Mouse (Mus musculus): Measurements from ENCODE around the gene P3h3.
"Not testable (repeated sequence)": the region's sequence is repeated elsewhere in the genome, so short reads cannot be mapped to it uniquely, and the experiment has no call there.

The P3h3 gene

DNA sequence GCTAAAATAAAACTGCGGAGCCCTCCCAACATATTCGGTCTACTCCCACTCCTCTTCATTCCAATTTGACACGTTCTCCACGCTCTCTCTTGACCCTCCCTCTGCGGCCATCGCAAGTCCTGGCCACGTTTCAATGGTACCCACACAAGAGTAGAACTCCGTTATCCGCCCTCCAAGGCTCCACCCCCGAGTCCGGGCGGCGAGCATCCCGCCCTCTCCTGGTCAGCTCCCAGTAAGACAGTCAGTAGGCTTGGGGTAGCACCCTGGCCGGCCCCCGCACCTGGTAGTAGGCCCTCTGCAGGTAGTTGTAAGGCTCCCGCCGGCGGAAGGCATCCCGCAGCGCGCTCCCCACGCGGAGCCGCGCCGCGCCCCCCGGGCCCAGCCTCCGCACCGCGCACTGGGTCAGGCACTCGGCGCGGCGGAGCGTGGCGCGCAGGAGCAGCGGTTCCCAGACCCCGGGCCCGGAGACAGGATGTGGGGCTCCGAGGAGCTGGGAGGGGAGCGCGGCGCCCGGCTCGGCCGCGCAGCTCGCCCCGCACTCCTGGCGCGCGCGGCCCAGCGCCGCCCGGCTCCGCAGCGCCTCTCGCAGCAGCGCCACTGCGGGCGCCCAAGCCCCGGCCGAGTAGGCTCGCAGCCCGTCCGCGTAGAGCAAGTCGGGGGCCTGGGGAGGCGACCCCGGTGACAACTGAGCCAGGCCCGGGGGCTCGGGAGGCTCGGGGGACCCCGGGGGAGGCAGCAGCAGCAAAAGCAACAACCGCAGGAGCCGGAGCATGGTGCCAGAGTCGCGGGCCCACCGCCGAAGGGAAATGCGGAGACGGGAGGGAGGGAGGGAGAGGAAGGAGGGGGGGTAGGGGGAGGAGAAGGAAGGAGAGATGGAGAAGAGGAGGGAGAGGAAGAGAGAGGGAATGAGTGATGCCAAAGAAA, at the start of gene P3h3:
Gene P3h3, minus strand, starts transcription at position 837 of the 924 bp plus-strand sequence.
- no peak for DNase-seq (ENCODE audit: low spot score)

DNA sequence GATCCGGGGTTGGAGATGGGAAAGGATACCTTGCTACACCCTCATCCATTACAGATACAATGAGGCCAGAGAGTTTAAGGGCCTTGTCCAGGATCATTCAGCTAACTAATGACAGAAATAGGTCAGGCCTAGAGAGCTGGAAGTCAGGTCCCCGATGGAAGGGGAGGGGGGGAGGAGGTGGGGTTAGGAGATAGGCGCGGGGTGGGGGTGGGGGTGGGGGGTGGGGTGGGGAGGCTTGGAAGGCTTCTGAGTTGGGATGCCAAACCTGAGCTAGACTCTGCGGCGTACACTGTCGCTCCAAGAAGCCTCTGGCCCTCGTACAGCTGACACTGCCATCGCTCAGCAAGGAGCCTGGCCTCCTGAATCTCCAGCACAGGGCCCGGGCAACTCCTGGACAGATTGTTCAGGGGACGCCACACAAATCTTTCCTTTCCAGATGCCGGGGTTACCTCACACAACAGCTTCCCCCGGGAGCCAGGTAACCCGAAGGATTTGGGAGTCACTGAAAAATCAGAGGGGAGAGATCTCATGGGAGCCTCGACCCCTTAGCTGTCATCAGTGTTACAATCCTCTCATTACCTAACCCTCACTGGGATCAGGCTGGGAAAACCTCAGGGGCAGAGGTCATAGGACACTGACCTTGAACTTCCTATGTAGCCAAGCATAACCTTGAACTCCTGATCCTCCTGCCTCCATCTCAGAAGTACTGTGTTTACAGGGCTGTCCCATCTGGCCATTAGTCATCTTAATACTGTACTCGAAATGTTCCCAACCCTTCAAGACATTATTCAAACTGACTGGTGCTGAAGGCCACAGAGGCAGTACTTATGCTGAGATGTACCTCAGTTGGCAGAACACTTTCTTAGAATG, 47.7 kb upstream of the P3h3 start:
- DNase-seq (ENCODE audit: low spot score) = no peak

DNA sequence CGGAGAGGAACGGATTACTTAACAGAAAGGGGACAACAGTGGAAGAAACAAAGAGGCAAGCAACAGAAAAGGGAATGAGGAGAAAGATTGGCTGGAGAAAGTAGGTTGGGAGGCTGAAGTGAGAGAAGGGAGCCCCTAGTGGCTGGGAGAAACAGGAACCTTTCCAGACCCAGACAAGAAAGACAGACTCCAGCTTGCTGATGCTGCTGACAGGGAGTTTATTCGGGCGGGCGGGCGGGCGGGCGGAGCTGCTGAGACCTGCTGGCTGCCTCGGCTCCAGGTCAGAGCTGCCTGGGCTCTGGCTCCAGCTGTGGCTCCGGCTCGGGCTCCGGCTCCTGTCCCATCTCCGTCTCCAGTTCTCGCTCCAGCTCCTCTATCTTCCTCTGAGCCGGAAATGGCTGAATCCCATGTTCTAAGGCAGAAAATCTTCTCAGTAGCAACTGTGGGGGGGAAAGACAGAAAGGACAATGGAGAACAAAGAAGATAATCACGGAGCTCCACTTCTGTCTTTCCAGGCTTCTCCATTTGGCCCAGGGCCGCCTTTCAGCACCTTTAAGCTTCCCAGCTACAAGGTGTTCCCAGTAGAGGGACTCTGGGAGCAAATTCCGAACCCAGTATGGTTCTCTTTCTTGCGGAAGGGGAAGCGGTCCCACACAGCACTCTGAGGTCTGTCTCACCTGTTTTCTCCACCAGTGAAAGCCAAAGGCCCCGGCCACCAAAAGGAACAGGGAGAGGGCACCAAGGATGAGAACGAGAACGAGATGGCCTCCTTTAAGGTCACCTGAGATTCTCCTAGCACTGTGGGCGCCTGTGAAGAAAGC, 46.8 kb upstream of the P3h3 start:
- DNase-seq (ENCODE audit: low spot score) = peak; percentile 70

DNA sequence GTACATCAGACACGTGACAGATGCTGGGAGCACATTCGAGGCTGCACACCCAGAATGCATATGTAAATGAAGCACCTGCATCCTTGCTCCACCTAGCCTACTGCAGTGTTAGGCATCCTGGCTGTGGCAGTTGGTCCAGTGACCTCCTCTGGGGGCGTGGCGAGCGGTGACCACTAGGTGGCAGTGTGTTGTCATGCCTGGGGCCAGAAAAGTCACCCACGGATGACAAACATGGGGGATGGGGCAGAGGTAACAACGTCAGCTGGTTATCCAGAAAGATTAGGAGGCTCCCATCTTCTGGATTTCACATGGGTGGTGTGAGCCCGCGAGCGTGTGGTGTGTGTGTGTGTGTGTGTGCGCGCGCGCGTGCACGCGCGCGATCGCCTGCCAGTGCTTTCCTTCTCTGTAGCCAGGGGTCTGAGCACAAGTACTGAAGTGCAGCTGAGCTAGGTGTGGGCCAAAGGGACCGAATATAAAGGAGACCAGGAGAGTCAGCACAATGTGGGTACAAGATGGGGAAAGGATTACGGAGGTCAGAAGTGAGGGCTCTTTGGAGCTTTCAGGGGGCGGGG, 46.1 kb upstream of the P3h3 start:
- peak; percentile 86 for DNase-seq (ENCODE audit: low spot score)

DNA sequence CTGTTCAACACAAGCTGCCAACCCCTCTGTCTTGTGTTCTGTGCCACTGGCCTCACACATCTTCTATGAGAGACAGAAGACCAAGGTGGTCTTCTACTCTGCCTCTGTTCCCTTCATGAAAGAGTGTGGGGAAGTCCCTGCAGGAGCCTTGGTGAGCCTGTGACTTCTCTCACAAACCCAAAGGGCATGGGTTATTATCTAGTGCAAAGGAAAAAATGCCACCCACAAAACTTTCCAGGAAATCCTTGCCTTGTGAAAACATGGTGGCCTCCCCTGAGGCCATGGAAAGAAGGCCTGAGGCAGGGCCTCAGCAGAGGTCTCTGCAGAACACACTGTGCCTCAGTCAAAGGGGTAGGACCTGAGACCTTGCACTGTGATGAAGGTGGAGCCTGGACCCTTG, 44.3 kb upstream of the P3h3 start:
- DNase-seq (ENCODE audit: low spot score) = no peak

DNA sequence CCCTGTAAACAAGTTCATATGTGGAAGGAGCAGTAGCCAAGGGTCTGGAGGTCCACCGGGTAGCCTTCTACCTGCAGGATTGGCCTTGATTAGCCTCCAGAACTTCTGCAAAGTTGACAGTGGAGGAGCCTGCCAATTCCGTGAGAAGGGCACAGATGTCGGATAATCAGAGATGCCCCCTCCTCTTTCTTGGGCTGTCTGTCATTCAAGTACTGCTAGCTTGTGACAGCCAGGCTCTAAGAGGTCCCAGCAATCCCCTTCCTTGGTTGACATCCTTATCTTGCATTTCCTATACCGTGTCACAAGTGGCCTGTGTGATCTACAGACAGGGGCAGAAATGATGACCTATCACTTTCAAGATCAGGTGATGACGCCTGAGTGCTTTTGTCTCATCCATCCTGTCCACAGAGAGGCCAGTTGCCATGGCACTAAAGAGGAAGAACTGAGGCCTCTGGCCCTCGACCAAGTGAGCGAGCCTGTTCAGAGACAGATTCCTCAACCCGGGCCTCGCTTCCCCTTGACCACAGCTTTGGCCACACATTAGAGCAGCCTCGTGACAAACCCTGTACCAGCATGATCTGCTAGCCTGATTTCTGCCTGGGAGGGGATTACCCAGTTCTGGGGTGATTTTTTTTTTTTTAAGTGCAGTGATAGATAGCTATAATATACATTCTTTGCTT, 43.4 kb upstream of the P3h3 start:
- DNase-seq (ENCODE audit: low spot score) = no peak

DNA sequence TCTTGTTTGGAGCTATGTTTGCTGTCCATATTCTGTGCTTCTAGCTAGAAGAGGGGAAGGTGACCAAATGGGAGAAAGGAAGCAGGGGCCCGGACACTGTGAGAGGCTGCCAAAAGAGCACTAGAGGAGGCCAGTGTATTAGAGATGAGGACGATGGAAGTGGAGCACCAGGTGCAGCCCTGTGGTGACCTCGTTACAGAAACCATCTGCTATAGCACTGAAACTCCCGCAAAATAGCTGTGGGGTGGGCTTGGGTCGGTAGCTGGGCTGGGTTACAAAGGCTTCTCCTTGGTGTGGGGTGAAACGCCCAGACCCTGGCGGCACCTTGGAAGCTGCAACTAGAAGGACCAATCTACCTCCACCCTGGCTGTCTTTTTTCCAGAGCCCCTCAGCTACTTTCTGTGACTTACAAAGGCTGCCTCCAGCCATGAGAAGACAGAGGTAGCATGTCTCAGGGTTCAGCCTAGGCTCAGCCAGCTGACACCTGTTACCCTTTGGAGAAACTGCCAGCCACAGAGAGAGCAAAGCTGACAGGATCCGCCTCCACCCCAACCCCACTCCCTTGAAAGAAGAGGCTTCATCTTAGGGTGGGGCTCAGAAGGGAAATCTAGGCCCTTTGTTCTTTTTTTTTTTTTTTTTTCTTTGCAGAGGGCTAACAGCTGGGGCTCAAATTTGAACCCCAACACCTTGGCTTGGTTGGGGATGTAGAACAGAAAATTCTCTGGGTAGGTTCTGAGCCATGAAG, 42.7 kb upstream of the P3h3 start:
- no peak for DNase-seq (ENCODE audit: low spot score)

DNA sequence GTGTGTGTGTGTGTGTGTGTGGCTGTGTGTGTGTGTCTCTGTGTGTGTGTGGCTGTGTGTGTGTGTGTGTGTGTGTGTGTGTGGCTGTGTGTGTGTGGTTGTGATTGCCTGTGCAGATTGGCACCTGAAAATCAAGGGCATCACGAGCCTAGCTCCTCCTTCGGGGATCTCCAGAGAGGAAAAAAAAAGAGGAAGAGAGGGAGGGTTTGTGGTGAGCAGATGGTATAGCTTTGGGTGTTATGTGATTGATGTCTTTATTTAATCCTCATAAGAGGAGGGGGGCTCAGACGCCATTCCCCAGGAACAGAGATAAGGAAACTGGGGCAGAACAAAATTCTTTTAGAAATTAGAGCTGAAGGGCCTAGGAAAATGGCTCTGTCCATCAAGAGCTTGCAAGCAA, 40.8 kb upstream of the P3h3 start:
- DNase-seq (ENCODE audit: low spot score) = no peak

DNA sequence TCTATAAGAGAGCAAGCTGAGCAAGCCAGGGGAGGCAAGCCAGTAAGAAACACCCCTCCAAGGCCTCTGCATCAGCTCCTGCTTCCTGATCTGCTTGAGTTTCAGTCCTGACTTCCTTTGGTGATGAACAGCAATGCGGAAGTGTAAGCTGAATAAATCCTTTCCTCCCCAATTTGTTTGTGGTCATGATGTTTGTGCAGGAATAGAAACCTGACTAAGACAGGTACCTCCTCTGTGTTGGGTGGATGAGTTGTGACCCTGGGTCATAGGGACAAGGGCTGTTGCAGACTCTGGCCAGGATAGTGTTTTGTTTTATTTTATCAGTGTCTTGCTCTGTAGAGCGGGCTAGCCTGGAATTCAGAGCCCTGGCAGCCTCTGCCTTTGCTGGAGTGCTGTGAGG, 36.6 kb upstream of the P3h3 start:
- DNase-seq (ENCODE audit: low spot score) = not testable (repeated sequence)

DNA sequence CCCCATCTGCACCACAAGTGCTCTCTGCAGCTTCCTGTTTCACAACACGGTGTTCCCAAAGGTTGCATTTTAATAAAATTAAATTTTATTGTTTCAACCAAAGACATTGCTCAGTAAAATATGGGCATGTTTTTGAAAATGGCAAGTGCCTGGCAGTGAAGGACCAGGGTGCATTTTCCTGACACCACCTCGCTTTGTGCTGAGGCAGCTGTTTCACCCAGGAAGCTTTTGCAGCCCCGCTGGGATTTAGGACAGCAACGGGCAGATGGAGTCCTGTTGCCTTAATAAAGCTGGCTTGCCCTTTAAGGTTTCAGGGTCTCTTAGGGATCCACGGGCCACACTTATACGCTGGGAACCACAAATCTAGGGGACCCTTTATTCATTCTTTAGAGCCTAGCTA, 33.4 kb upstream of the P3h3 start:
- DNase-seq (ENCODE audit: low spot score) = no peak

DNA sequence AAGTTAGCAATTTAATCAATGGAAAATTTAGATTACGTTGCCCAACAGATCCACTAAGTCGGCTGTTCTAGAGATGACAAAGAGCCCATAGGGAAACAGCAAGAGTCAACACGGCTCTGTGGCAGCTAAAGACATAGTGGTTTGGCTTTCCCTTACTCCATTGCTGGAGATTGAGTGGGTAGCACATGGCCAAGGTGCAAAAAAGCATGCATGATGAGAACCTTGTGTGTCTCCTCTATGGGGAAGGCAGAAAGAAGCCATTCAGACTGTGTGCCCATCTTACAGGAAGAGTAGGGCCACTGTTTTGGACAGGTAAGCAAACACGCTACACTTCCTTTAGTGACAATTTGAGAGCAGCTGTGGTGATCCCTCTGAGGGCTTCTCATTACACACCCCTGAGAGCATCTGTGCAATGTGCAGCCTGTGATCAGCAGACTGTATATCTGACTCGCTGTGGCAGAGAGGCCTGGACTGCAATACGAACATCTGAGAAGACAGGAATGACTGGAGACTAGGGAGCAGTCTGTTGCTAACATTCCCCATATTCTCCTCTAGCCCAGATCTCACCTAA, 31.1 kb upstream of the P3h3 start:
- DNase-seq (ENCODE audit: low spot score) = no peak

DNA sequence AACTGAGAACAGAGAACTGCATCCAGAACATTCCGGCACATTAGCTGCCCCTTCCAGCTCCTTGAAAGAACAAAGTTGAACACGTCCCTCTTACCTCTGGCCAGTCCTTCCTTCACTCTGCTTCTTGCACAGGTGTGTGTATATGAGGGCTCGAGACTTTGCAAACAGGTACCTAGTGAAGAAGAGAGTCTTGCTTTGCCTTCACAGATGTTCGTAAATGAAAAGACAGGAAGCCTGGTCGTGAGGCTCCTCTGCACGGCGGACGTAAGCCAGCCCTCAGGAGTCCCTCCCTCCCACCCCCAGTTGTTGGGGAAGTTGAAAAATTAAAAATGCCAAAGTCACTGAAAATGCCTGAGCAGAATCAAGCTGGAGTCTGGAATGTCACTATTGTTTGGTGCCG, 30.4 kb upstream of the P3h3 start, which contains the start of gene Cd4:
Gene Cd4, minus strand, starts transcription at position 236 of the 400 bp plus-strand sequence.
- DNase-seq (ENCODE audit: low spot score) = no peak

DNA sequence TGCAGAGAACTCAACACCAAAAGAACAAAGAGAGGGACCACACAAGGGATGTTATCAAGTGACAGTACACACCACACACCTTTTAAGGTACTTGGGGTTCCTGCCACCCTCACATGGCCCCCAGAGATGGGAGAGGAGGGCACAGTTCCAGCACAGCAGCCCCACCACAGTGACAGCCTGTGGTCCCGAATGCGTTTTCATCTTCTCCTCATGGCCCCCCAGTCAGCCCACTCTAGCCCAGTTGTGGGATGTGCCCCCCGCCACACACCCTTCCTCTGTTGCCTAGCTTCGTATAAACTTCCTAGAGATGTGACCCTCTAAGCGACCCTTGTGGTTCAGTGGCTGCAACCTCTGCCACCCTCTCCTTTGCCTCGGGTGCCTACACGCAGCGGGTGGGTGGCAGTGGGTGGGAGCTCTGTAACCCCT, 28.4 kb upstream of the P3h3 start:
- no peak for DNase-seq (ENCODE audit: low spot score)

DNA sequence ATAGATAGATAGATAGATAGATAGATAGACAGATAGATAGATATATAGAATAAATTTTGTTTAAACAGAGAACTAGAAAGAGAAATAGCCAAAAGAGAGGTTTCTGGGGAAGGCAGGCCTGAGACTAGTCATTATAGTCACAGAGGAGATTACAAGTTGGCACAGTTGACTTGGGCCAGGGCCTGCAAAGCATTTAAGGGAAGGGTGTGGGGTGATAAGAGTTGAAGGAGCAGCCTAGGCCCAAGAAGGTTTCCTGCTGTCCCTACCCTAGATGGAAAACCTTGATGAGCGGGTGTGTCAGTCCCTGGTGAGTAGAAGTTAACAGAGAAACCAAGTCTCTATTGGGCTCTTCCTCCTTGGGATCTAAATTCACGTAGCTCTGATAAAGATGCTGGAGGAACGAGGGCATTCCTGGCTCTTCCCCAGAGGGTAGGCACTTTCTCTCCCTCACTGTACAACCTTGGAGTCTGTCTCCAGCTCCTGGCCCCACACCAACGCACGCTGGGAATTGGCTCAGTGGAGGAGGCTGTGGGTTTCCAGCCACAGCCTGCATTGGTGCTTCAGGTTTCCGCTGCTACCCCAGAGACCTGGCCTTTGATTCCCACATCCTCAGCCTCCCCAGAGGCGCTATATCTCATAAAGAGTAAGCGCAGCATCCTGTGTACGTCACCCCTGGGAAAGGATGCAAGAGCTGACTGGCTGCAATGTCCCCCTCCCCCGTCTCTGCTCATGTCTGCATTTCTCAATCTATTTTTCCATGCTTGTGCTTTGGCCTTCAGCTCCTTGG, 27.4 kb upstream of the P3h3 start:
- DNase-seq (ENCODE audit: low spot score) = no peak

DNA sequence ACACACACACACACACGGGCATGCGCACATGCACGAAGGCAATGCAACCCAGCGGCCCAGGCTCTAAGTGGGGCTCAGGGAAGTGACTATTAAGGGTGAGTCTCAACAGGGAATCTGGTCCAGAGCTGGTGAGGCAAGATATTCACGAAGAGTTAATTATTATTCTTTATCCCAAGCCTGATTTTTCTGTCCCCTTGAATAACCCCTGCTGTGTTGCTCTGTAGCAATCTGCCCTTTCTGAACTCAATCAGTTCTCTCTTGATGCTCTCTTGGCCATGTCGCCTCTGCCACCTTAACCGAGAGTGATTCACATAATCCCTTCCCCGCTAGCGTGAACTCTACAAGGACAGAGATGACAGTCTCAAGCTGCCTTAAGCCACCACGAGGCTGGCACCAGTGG, 25.8 kb upstream of the P3h3 start:
- DNase-seq (ENCODE audit: low spot score) = no peak

DNA sequence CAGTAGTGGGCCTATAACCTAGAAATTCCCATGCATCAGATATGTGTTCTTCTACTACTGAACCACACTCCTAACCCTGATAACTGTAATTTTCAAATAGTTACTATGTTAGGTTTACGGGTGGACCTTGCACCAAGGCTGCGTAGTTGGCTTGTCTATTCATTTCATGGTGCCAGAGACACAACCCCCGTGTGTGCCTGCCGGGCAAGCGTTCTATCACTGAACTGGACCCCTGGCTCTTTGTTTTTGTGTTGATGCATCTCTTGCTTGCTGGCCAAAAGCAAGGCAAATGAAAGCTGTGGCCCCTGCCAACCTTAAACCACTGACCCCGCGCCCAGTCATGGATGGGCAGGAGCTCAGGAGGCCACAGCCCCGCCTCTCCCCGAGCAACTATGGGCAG, 24.3 kb upstream of the P3h3 start:
- DNase-seq (ENCODE audit: low spot score) = no peak

DNA sequence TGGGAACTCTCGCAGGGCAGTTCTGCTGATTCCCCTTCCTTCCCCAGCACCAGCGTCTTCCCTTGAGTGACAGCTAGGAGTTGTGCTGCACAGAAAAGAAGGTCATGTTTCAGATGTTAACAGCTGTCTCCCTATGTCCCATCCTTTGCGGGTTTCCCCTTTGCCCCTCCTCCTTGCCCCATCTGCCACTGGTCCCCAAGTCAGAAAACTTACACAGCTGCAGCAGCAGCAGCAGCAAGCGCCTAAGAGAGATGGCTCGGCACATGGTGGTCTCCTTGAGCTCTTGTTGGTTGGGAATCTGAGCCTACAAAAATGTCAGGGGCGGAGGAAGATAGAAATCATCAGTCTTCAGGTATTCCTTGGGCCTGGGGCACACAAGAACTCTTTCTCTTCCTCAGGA, 21.8 kb upstream of the P3h3 start:
- no peak for DNase-seq (ENCODE audit: low spot score)

DNA sequence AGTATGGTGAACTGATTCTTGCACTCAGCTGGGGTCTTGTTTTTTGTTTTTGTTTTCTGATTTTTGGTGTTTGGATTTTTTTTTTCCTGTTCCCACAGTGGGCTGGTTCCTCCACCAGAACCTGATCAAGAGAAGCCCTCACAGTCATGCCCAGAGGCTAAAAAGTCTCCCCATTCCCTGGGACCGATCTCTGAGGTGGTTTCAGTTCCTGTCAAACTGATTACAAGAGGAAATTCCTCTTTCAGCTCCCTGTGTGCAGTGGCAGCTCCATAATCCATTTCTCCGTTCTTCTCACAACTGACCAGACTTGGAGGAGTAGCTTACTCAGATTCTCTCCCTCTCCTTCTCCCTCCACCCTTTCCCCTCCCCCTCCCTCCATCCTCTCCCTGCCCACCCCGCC, 16.8 kb upstream of the P3h3 start:
- DNase-seq (ENCODE audit: low spot score) = no peak

DNA sequence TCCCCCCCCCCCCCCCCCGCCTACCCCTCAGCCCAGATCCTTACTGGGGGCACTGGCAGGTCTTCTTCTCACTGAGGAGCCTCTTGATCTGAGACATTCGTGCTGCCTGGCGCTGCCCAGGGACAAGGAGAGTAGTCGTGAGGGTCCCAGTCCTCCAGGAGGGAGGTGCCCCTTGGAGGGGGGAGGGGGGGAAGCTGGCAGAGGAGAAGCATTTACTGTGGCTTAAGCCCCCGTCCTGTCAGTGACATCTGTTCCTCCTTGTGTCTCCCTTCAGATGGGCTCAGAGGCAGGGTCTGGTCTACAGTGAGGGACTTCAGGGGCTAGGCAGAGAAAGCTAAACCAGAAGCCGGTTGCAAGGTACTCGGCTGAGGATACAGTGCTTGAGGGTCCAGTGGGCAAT, 9.0 kb upstream of the P3h3 start:
- DNase-seq (ENCODE audit: low spot score) = no peak

All from c-Kit-positive CD71-positive TER-119-positive erythroid progenitor cells, embryonic 14.5 days (primary cell).